Mouse (Mus musculus): ENCODE data around the gene Glyat.

GRCm38 (mm10) chr19:12685231-12685630, 52.1 kb downstream of the Glyat start:
- TF ChIP-seq CTCF (IDR thresholded peaks at IDR 0.05; ENCODE audit: low read depth, low read length): no peak
- TF ChIP-seq POLR2A (IDR thresholded peaks at IDR 0.05; ENCODE audit: extremely low read depth, insufficient read depth, low read length): no peak

Data from liver, adult 2 months (tissue).